Mouse (Mus musculus) lung, embryonic 14.5 days (tissue): ENCODE data around the gene Myl9. TPM values are rescaled to one million over a fixed set of nuclear protein-coding genes. Genes with fewer than 3 reads are reported as not detected.

Experiments used
- ATAC-seq: fragments of 200-750 bp; cut with Nextera tagmentation; 2 replicates; pipeline ENCODE4 v1.8.0; 2017; ENCODE audit warnings: mild to moderate bottlenecking, moderate TSS enrichment, moderate library complexity; ENCODE audit not compliant: insufficient read depth
- DNase-seq: peaks from one replicate; pipeline ENCODE4 v3.0.0-alpha.2; 2015
- H3K27ac ChIP-seq: fragments of 300-500 bp; sonication (generic); 2 replicates; pipeline ENCODE4 v1.5.1; 2014; ENCODE audit warnings: low read depth, mild to moderate bottlenecking, moderate library complexity
- H3K27me3 ChIP-seq: fragments of 300-500 bp; sonication (generic); 2 replicates; pipeline ENCODE4 v1.6.1; 2014; ENCODE audit warnings: low read length, control low read depth; ENCODE audit not compliant: insufficient read depth
- H3K36me3 ChIP-seq: fragments of 300-500 bp; sonication (generic); 2 replicates; pipeline ENCODE4 v1.6.1; 2014; ENCODE audit warnings: control low read depth; ENCODE audit not compliant: insufficient read depth
- H3K4me1 ChIP-seq: fragments of 300-500 bp; sonication (generic); 2 replicates; pipeline ENCODE4 v1.6.1; 2014; ENCODE audit warnings: antibody characterized with exemption, control low read depth; ENCODE audit not compliant: insufficient read depth
- H3K4me2 ChIP-seq: fragments of 300-500 bp; sonication (generic); 2 replicates; pipeline ENCODE4 v1.6.1; 2014; ENCODE audit warnings: mild to moderate bottlenecking
- H3K4me3 ChIP-seq: fragments of 300-500 bp; sonication (generic); 2 replicates; pipeline ENCODE4 v1.5.1; 2014; ENCODE audit warnings: low read depth, low read length
- H3K9ac ChIP-seq: fragments of 300-500 bp; sonication (generic); 2 replicates; pipeline ENCODE4 v1.6.1; 2014
- H3K9me3 ChIP-seq: fragments of 300-500 bp; sonication (generic); 2 replicates; pipeline ENCODE4 v1.6.1; 2016; ENCODE audit warnings: low read depth, low read length, control low read depth
- CTCF ChIP-seq: IDR thresholded peaks from 2 replicates; pipeline ENCODE4 v1.5.1; 2016; ENCODE audit warnings: antibody characterized with exemption, low read depth
- WGBS: fragments of 180-500 bp; shearing (Covaris S2); extraction: QIAGEN DNeasy Blood & Tissue Kit; methylation state at CpG from one replicate; pipeline ENCODE4 v1.1.7; 2014; 5-methylcytosine and 5-hydroxymethylcytosine counted together
- polyA plus RNA-seq: library from polyadenylated mRNA; unstranded; fragments of >200 nt; fragmentation: Nextera tagmentation; extraction: Ambion mirVana; gene quantifications from 2 replicates; pipeline ENCODE4 v1.2.1, GENCODE M21; 2014

Gene Myl9
- polyA plus RNA-seq, 1 experiment from 2014 or later, result 397 TPM

- no peaks in the 10 kb centered on the region for H3K9me3 ChIP-seq
- H3K36me3 ChIP-seq, result peaks cover 3% of the 10 kb centered on the region; the same call in 1 of the 2 replicates
- peak overlapping the region; percentile 69 for H3K4me2 ChIP-seq
- peak overlapping the region; percentile 96 for H3K27ac ChIP-seq
- H3K27me3 ChIP-seq, result no peaks in the 10 kb centered on the region
- 65% methylated on average over 13 of the region's 13 CpGs for WGBS
- peak overlapping the region; percentile 44 for H3K4me3 ChIP-seq
- TF ChIP-seq CTCF, result no peak
- DNase-seq, result peak; percentile 49
- ATAC-seq, result no peak
- H3K4me1 ChIP-seq, result peaks cover 17% of the 10 kb centered on the region
- peak overlapping the region; percentile 64 for H3K9ac ChIP-seq
Measured at GRCm38 (mm10) chr2:156774035-156774737, 1.0 kb upstream of the Myl9 start.

- Histone ChIP-seq H3K9me3 (no peaks in the 10 kb centered on the region), H3K27me3 (no peaks in the 10 kb centered on the region), H3K4me3 (peak overlapping the region; percentile 44), H3K4me1 (peaks cover 21% of the 10 kb centered on the region), H3K4me2 (peak overlapping the region; percentile 69), H3K9ac (peak overlapping the region; percentile 64), H3K27ac (peak overlapping the region; percentile 96), H3K36me3 (peaks cover 8% of the 10 kb centered on the region; the same call in 1 of the 2 replicates)
- WGBS, result 30% methylated on average over 17 of the region's 17 CpGs
- no peak for ATAC-seq
- TF ChIP-seq CTCF, result no peak
- DNase-seq, result no peak
Measured at GRCm38 (mm10) chr2:156775455-156776435, 525 bp downstream of the Myl9 start.

GRCm38 (mm10) chr2:156776907-156777306 is 1.7 kb downstream of the Myl9 start:
- H3K36me3 ChIP-seq, result peaks cover 8% of the 10 kb centered on the region; the same call in 1 of the 2 replicates
- WGBS, result 84% methylated on average over 2 of the region's 2 CpGs
- ATAC-seq (no peak), DNase-seq (no peak)
- no peaks in the 10 kb centered on the region for H3K27me3 ChIP-seq
- H3K4me1 ChIP-seq, result peaks cover 23% of the 10 kb centered on the region
- H3K4me2 ChIP-seq, result peak overlapping the region; percentile 54
- H3K4me3 ChIP-seq, result peak overlapping the region; percentile 30
- H3K9ac ChIP-seq, result peak overlapping the region; percentile 48
- H3K9me3 ChIP-seq, result no peaks in the 10 kb centered on the region
- peak overlapping the region; percentile 42; the same call in 1 of the 2 replicates for H3K27ac ChIP-seq
- no peak for TF ChIP-seq CTCF

- H3K27ac ChIP-seq, result peak overlapping the region; percentile 42; the same call in 1 of the 2 replicates
- 0 out of 2 replicates have a peak, but pooled peaks have one; percentile 12 for TF ChIP-seq CTCF
- H3K4me2 ChIP-seq, result peak overlapping the region; percentile 54
- peaks cover 8% of the 10 kb centered on the region; the same call in 1 of the 2 replicates for H3K36me3 ChIP-seq
- H3K4me3 ChIP-seq, result peak overlapping the region; percentile 30
- H3K9ac ChIP-seq, result peak overlapping the region; percentile 48
- 29% methylated on average over 7 of the region's 7 CpGs for WGBS
- no peak for ATAC-seq
- peaks cover 23% of the 10 kb centered on the region for H3K4me1 ChIP-seq
- peak; percentile 31 for DNase-seq
- H3K27me3 ChIP-seq, result no peaks in the 10 kb centered on the region
- H3K9me3 ChIP-seq, result no peaks in the 10 kb centered on the region
Measured at GRCm38 (mm10) chr2:156777326-156778004, 2.2 kb downstream of the Myl9 start.

- Histone ChIP-seq H3K4me1 (peaks cover 23% of the 10 kb centered on the region), H3K27me3 (no peaks in the 10 kb centered on the region), H3K9ac (no peak overlapping the region; the same call in 1 of the 2 replicates), H3K4me3 (peak overlapping the region; percentile 8; the same call in 1 of the 2 replicates), H3K36me3 (peaks cover 8% of the 10 kb centered on the region; the same call in 1 of the 2 replicates), H3K9me3 (no peaks in the 10 kb centered on the region), H3K27ac (no peak overlapping the region), H3K4me2 (peak overlapping the region; percentile 54)
- DNase-seq (no peak), ATAC-seq (no peak)
- no peak for TF ChIP-seq CTCF
- 66% methylated on average over 8 of the region's 8 CpGs for WGBS
Measured at GRCm38 (mm10) chr2:156778571-156778970, 3.4 kb downstream of the Myl9 start.

GRCm38 (mm10) chr2:156779036-156779435 is 3.8 kb downstream of the Myl9 start:
- no peak for DNase-seq
- H3K4me2 ChIP-seq, result peak overlapping the region; percentile 54
- H3K9ac ChIP-seq, result no peak overlapping the region

More at GRCm38 (mm10) chr2:156779036-156779435, 3.8 kb downstream of the Myl9 start:
- WGBS, result 62% methylated on average over 5 of the region's 5 CpGs
- Histone ChIP-seq H3K27ac (no peak overlapping the region), H3K4me1 (peaks cover 22% of the 10 kb centered on the region), H3K36me3 (peaks cover 8% of the 10 kb centered on the region; the same call in 1 of the 2 replicates), H3K4me3 (no peak overlapping the region), H3K9me3 (no peaks in the 10 kb centered on the region), H3K27me3 (no peaks in the 10 kb centered on the region)
- ATAC-seq, result no peak
- TF ChIP-seq CTCF, result no peak
